Mouse (Mus musculus): ENCODE measurements around the gene Adsl.

GRCm38 (mm10) chr15:80954861-80955260 is 6.6 kb downstream of the Adsl start:
- no peak for TF ChIP-seq CTCF (IDR thresholded peaks at IDR 0.05; ENCODE audit: control insufficient read depth, insufficient read depth, insufficient read length)
- TF ChIP-seq MAX (IDR thresholded peaks at IDR 0.05), result no peak
- no peak for TF ChIP-seq FOSL1 (IDR thresholded peaks at IDR 0.05; ENCODE audit: insufficient read depth, low read length, poor library complexity, severe bottlenecking)
- no peak for TF ChIP-seq USF1 (IDR thresholded peaks at IDR 0.05; ENCODE audit: low read depth)
